Mouse (Mus musculus): ENCODE results near the gene Asb8. TPM values are rescaled to one million over a fixed set of nuclear protein-coding genes. Genes with fewer than 3 reads are reported as not detected.

Gene Asb8
- polyA plus RNA-seq, 1 experiment from 2014 or later, result 41.7 TPM

GRCm38 (mm10) chr15:98107703-98108296, 57.6 kb downstream of the Asb8 start:
- Histone ChIP-seq H3K4me3 (peak overlapping the region; percentile 73), H3K4me1 (peaks cover 30% of the 10 kb centered on the region), H3K27ac (replicated peaks) (peak overlapping the region; percentile 93), H3K36me3 (peaks cover 8% of the 10 kb centered on the region), H3K27me3 (ENCODE audit: low read depth, poor library complexity, severe bottlenecking) (no peaks in the 10 kb centered on the region; the same call in 1 of the 2 replicates), H3K9me3 (replicated peaks) (no peaks in the 10 kb centered on the region)
- 32% methylated on average over 11 of the region's 11 CpGs for WGBS
- DNase-seq (ENCODE audit: low spot score), result peak; percentile 19

DNA sequence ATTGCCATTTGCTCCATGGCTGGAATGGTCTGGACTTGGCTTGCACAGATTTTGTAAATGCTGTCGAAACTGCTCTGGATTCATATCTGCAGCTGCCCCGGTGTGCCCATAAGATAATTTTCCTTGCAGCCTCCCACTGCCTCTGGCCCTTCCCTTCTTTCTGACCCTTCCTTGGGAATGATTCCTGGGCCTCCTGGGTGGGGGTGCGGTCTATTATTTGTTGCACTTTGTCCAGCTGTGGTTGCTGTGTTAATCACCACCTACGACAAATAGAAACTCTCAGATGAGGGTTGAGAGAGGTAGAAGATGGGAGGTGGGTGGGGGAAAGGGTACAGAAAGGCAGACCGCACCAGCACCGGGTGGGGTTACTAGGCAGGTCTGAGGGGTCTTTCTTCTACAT, 58.2 kb downstream of the Asb8 start:
- Histone ChIP-seq H3K27me3 (ENCODE audit: low read depth, poor library complexity, severe bottlenecking) (no peaks in the 10 kb centered on the region; the same call in 1 of the 2 replicates), H3K27ac (replicated peaks) (no peak overlapping the region), H3K4me3 (no peak overlapping the region), H3K4me1 (peaks cover 30% of the 10 kb centered on the region), H3K36me3 (peaks cover 3% of the 10 kb centered on the region), H3K9me3 (replicated peaks) (no peaks in the 10 kb centered on the region)
- WGBS, result 87% methylated on average over 6 of the region's 6 CpGs
- DNase-seq (ENCODE audit: low spot score), result no peak

DNA sequence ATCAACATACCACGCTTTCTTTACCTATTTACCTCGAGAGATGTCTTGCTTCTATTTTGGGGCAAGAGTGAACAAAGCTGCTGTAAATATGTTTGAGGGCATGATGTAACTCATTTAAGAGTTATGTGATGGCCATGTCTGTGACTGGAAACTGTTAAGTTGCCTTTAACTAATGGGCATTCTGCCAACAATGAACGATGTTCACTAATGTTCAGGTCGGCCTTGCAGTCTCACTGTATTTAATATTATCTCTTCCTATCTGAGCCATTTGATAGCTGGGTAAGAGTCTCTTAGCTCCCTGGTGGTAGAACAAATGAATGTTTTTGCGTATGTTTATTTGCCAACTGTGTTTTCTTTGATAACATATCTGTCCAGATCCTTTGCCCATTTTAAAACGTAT, 58.9 kb downstream of the Asb8 start:
- no peaks in the 10 kb centered on the region; the same call in 1 of the 2 replicates for H3K27me3 ChIP-seq (ENCODE audit: low read depth, poor library complexity, severe bottlenecking)
- WGBS, result 89% methylated on average over 6 of the region's 6 CpGs
- H3K4me1 ChIP-seq, result peaks cover 30% of the 10 kb centered on the region
- H3K9me3 ChIP-seq (replicated peaks), result 0 out of 2 replicates have a peak, but pooled peaks cover 3% of the 10 kb centered on the region
- no peak overlapping the region for H3K4me3 ChIP-seq
- H3K36me3 ChIP-seq, result no peaks in the 10 kb centered on the region
- DNase-seq (ENCODE audit: low spot score), result no peak
- no peak overlapping the region for H3K27ac ChIP-seq (replicated peaks)

GRCm38 (mm10) chr15:98102401-98102800, 63.0 kb downstream of the Asb8 start:
- Histone ChIP-seq H3K9me3 (replicated peaks) (0 out of 2 replicates have a peak, but pooled peaks cover 3% of the 10 kb centered on the region), H3K4me3 (no peak overlapping the region), H3K36me3 (no peaks in the 10 kb centered on the region), H3K27me3 (ENCODE audit: low read depth, poor library complexity, severe bottlenecking) (no peaks in the 10 kb centered on the region; the same call in 1 of the 2 replicates), H3K4me1 (peaks cover 3% of the 10 kb centered on the region), H3K27ac (replicated peaks) (no peak overlapping the region)
- WGBS, result 97% methylated on average over 6 of the region's 6 CpGs
- no peak for DNase-seq (ENCODE audit: low spot score)

DNA sequence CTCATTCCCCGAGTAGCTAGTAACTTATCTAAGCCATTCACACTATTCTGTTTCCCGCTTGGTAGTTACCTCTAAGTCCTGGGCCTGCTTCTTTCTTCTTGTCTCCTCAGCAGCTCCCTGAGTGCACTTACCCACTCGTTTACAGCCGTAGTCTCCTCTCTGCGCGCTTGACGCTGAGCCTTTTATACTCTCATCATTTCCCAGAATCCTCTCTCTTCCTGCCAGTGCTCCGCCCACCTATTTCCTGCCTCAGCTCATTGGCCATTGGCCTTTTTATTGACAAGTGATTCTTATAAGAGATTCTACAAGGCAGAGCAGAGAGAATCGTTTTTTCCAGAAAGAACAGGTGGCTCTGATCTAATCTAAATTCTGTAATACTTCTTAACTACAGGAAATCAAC, 66.9 kb downstream of the Asb8 start:
- 0 out of 2 replicates have a peak, but pooled peaks cover 3% of the 10 kb centered on the region for H3K9me3 ChIP-seq (replicated peaks)
- H3K36me3 ChIP-seq, result no peaks in the 10 kb centered on the region
- peaks cover 7% of the 10 kb centered on the region for H3K4me1 ChIP-seq
- DNase-seq (ENCODE audit: low spot score), result no peak
- no peak overlapping the region for H3K4me3 ChIP-seq
- H3K27me3 ChIP-seq (ENCODE audit: low read depth, poor library complexity, severe bottlenecking), result no peaks in the 10 kb centered on the region
- H3K27ac ChIP-seq (replicated peaks), result no peak overlapping the region
- WGBS, result 88% methylated on average over 9 of the region's 9 CpGs

DNA sequence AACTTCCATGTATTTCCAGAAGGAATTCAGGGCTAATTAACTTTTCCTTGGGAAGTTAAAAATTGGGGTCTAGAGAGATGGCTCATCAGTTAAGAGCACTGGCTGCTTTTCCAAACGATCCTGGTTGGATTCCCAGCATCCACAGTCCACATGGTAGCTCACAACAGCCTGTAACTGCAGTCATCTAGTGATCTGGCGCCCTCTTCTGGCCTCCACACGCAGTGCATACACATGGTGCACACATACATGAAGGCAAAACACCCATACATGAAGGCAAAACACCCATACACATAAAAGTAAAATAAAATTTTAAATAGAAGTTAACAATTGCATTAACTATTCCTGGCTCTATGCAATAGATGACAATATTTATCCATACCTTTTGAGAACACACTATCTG, 68.5 kb downstream of the Asb8 start:
- 54% methylated on average over 3 of the region's 3 CpGs for WGBS
- Histone ChIP-seq H3K4me3 (no peak overlapping the region), H3K27me3 (ENCODE audit: low read depth, poor library complexity, severe bottlenecking) (no peaks in the 10 kb centered on the region), H3K36me3 (no peaks in the 10 kb centered on the region), H3K9me3 (replicated peaks) (0 out of 2 replicates have a peak, but pooled peaks cover 3% of the 10 kb centered on the region), H3K4me1 (peaks cover 16% of the 10 kb centered on the region), H3K27ac (replicated peaks) (no peak overlapping the region)
- no peak for DNase-seq (ENCODE audit: low spot score)

DNA sequence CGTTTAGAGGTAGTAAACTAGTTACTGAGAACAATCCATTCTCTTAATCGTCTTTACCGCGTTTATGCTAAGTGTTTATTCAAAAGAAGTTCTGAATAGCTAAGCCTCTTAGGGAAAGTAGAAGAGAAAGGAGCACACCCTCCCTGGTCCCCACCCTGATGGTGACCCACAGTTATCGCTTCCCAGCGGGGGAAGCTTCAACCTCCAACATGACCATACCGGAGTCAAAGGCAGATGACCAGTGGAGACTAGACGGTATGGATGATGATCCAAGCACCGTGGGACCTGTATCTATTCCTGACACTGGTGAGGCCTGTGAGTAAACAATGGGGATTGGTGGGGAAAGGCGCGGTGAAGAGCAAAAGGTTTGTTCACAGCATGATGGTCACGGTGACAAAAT, 70.5 kb downstream of the Asb8 start:
- no peaks in the 10 kb centered on the region for H3K27me3 ChIP-seq (ENCODE audit: low read depth, poor library complexity, severe bottlenecking)
- no peak overlapping the region for H3K27ac ChIP-seq (replicated peaks)
- no peaks in the 10 kb centered on the region for H3K9me3 ChIP-seq (replicated peaks)
- peaks cover 25% of the 10 kb centered on the region for H3K4me1 ChIP-seq
- no peaks in the 10 kb centered on the region; the same call in 1 of the 2 replicates for H3K36me3 ChIP-seq
- DNase-seq (ENCODE audit: low spot score), result no peak
- no peak overlapping the region for H3K4me3 ChIP-seq
- WGBS, result 88% methylated on average over 12 of the region's 12 CpGs

DNA sequence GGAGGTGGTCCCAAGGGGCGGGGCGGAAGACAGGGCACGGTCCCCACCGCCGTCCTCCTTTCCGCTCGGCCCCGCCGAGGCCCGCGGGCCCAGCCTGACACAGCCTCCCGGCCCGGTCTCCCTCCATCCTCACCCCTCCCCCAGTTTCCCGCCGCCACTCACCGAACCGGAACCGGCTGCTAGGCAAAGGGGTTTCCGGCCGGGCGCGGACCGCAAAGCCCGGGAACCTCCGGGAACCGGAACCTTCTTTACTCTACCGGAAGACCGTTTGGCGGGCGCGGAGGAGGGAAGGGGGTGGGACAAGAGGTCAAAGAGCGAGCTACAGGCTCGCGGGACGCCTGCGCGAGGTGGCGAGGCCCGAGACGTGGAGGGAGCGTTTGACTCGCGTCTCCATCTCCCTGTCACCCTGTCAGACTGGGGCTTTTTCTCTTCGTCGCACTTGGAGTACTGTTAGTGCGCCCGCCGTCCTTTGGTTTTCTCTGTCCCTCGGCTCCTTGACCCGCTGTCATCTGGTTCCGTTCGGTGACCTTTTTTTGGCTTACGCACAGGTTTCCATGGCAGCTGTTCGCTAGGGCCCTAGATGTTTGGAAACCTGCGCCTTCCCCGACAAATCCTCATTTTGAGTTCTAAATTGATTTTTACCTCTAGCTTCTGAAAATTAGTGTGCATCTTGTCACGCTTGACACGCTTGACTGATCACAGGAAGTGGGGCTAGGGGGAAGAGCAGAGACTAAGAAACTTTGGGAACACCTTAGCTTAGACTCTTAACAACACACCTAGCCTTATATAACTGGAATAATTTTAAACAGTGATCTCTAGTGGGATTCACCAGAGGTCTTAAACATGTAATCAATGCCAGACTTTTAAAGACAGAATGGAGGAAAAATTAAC, 72.1 kb downstream of the Asb8 start, which contains the start of gene Senp1:
Gene Senp1, minus strand, starts transcription at position 624 of the 891 bp plus-strand sequence.
- Histone ChIP-seq H3K4me3 (peak within 1 kb of the TSS; percentile 96), H3K27ac (replicated peaks) (peak within 1 kb of the TSS; percentile 97), H3K9me3 (replicated peaks) (no peaks in the 10 kb centered on the region), H3K4me1 (peaks cover 25% of the 10 kb centered on the region), H3K27me3 (ENCODE audit: low read depth, poor library complexity, severe bottlenecking) (no peaks in the 10 kb centered on the region), H3K36me3 (peaks cover 9% of the 10 kb centered on the region)
- WGBS, result under 1% methylated on average over 56 of the region's 58 CpGs
- DNase-seq (ENCODE audit: low spot score), result peak; percentile 93

DNA sequence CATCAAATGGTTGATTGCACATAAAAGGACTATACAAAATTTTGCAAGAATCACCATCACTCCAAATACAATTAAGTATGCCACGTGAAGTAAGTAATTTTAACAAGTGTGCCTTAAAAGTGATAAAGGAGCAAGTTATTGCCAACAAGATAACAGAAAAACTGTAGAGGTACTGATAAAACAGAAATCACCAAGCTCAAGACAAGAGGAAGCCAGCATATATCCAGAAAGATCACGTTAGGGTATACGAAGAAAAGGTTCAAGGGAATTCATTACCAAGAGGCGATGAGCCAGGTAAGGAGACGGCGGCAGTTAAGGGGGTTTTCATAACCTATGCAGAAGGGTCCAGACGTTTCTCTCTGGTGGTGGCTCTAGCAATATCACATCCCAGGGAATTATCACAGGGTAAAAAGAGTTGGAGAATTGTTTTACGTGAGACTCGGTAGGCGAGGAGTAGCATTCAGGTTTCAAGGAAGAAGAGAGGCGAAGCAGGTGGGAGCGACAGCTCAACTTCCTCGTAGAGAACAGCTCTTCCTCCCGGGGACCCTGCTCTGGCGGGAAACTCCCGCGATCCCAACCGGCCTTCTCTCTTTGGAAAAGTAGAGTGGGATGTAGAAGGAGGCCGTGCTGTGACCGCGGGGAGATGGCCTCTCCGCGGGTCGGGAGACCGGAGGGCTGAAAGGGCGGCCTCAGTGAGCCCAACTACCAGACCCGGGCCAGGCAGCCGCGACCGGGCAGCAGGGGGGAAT, 72.9 kb downstream of the Asb8 start, which contains the start of gene Pfkm:
Gene Pfkm, plus strand, starts transcription at position 218 of the 749 bp plus-strand sequence.
- DNase-seq (ENCODE audit: low spot score), result no peak

DNA sequence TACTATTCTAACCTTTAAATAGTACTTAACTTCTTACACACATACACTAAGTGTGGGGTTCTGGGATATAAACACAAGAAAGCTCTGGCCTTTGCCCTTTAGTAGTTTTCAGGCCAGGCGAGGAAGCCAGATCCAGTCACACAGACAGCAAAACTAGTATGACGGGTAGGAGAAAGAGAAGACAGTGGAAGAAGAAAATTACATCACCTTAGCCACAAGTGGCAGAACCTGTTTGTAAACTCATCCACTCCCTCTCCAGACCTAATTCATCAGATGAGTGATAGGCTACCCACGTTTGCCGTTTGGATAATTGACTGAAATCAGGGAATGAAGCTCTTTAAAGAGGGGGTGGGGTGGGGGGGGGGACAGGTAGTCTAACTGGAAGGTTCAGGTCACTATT, 73.6 kb downstream of the Asb8 start:
- H3K4me1 ChIP-seq, result peaks cover 25% of the 10 kb centered on the region
- H3K9me3 ChIP-seq (replicated peaks), result no peaks in the 10 kb centered on the region
- no peak for DNase-seq (ENCODE audit: low spot score)
- H3K27ac ChIP-seq (replicated peaks), result peak overlapping the region; percentile 97; the same call in 1 of the 2 replicates
- WGBS, result 54% methylated on average over 4 of the region's 4 CpGs
- H3K27me3 ChIP-seq (ENCODE audit: low read depth, poor library complexity, severe bottlenecking), result no peaks in the 10 kb centered on the region
- H3K36me3 ChIP-seq, result peaks cover 23% of the 10 kb centered on the region
- H3K4me3 ChIP-seq, result peak overlapping the region; percentile 96

More for the DNA sequence above, 72.9 kb downstream of the Asb8 start, which contains the start of gene Pfkm:
- Histone ChIP-seq H3K4me1 (peaks cover 25% of the 10 kb centered on the region), H3K36me3 (peaks cover 18% of the 10 kb centered on the region), H3K4me3 (peak within 1 kb of the TSS; percentile 96), H3K27me3 (ENCODE audit: low read depth, poor library complexity, severe bottlenecking) (no peaks in the 10 kb centered on the region), H3K9me3 (replicated peaks) (no peaks in the 10 kb centered on the region), H3K27ac (replicated peaks) (peak within 1 kb of the TSS; percentile 97)
- 1% methylated on average over 30 of the region's 30 CpGs for WGBS

DNA sequence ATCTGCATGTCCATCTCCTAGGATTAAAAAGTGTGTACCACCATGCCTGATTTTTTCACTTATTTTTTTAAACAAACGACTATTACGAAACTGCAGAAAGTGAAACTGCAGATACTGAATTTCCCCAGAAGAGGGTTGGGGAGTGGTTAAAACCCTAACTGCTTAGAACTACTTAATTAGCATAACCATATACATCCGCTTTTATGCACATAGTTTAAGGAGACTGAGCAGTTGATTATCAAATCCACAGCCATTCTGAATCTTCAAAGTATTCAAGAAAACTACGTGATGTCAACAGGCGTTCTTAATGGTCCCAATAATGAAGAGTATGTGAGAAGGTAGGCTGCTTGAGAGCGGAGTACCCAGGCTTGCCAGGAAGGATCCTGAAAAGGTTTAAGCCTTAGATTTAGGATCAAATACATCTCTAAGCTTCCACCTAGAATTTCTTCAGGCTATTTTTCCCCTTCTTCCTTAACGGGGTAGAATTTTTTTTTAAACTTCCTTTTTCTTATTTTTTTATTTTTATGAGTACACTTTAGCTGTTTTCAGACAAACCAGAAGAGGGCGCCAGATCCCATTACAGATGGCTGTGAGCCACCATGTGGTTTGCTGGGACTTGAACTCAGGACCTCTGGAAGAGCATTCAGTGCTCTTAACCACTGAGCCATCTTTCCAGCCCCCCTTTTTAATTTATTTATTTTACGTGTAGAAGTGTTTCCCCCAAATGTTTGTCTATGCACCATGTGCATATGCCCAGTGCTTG, 75.8 kb downstream of the Asb8 start:
- Histone ChIP-seq H3K4me1 (peaks cover 25% of the 10 kb centered on the region), H3K4me3 (no peak overlapping the region), H3K36me3 (peaks cover 45% of the 10 kb centered on the region), H3K27ac (replicated peaks) (no peak overlapping the region), H3K9me3 (replicated peaks) (no peaks in the 10 kb centered on the region), H3K27me3 (ENCODE audit: low read depth, poor library complexity, severe bottlenecking) (no peaks in the 10 kb centered on the region)
- 80% methylated on average over 9 of the region's 9 CpGs for WGBS
- no peak for DNase-seq (ENCODE audit: low spot score)

GRCm38 (mm10) chr15:98088889-98089288, 76.5 kb downstream of the Asb8 start:
- peaks cover 53% of the 10 kb centered on the region for H3K36me3 ChIP-seq
- no peak overlapping the region for H3K4me3 ChIP-seq
- H3K9me3 ChIP-seq (replicated peaks), result no peaks in the 10 kb centered on the region
- DNase-seq (ENCODE audit: low spot score), result no peak
- 85% methylated on average over 1 of the region's 1 CpGs for WGBS
- no peaks in the 10 kb centered on the region for H3K27me3 ChIP-seq (ENCODE audit: low read depth, poor library complexity, severe bottlenecking)
- no peak overlapping the region for H3K27ac ChIP-seq (replicated peaks)
- H3K4me1 ChIP-seq, result peaks cover 22% of the 10 kb centered on the region
